Mouse (Mus musculus) heart, embryonic 16.5 days (tissue): ENCODE results near the gene Gm10309. TPM values are rescaled to one million over a fixed set of nuclear protein-coding genes. Genes with fewer than 3 reads are reported as not detected.

Experiments
- ATAC-seq: fragments of 200-750 bp; cut with Nextera tagmentation; replicated peaks from 2 replicates; pipeline ENCODE4 v1.8.0; 2017; ENCODE audit warnings: moderate number of reproducible peaks; ENCODE audit not compliant: insufficient read depth, low FRiP score; ENCODE audit errors: extremely low read depth
- H3K27ac ChIP-seq: fragments of 300-500 bp; sonication (generic); 2 replicates; pipeline ENCODE4 v1.5.1; 2014; ENCODE audit warnings: mild to moderate bottlenecking, low read length, control low read depth, moderate library complexity
- H3K27me3 ChIP-seq: fragments of 300-500 bp; sonication (generic); 2 replicates; pipeline ENCODE4 v1.6.1; 2014; ENCODE audit warnings: low read length, mixed read lengths; ENCODE audit not compliant: control insufficient read depth, insufficient read depth
- H3K36me3 ChIP-seq: fragments of 300-500 bp; sonication (generic); 2 replicates; pipeline ENCODE4 v1.6.1; 2014; ENCODE audit not compliant: control insufficient read depth, insufficient read depth
- H3K4me1 ChIP-seq: fragments of 300-500 bp; sonication (generic); 2 replicates; pipeline ENCODE4 v1.6.1; 2014; ENCODE audit warnings: low read length, mixed read lengths; ENCODE audit not compliant: control insufficient read depth, insufficient read depth
- H3K4me2 ChIP-seq: fragments of 300-500 bp; sonication (generic); 2 replicates; pipeline ENCODE4 v1.6.1; 2014; ENCODE audit warnings: low read depth, mild to moderate bottlenecking, control low read depth, low read length
- H3K4me3 ChIP-seq: fragments of 300-500 bp; sonication (generic); 2 replicates; pipeline ENCODE4 v1.5.1; 2014; ENCODE audit warnings: mild to moderate bottlenecking, control low read depth, low read length
- H3K9ac ChIP-seq: fragments of 300-500 bp; sonication (generic); 2 replicates; pipeline ENCODE4 v1.6.1; 2014; ENCODE audit warnings: low read length, control low read depth
- H3K9me3 ChIP-seq: fragments of 300-500 bp; sonication (generic); replicated peaks from 2 replicates; pipeline ENCODE4 v1.6.1; 2016; ENCODE audit warnings: low read length; ENCODE audit not compliant: control insufficient read depth
- WGBS: fragments of 180-500 bp; shearing (Covaris S2); extraction: QIAGEN DNeasy Blood & Tissue Kit; methylation state at CpG from one replicate; pipeline ENCODE4 v1.1.7; 2014; 5-methylcytosine and 5-hydroxymethylcytosine counted together
- polyA plus RNA-seq: library from polyadenylated mRNA; unstranded; fragments of >200 nt; fragmentation: Nextera tagmentation; extraction: Ambion mirVana; gene quantifications from 2 replicates; pipeline ENCODE4 v1.2.1, GENCODE M21; 2015

Gene Gm10309
- polyA plus RNA-seq, 1 experiment from 2014 or later = 0.16 TPM

GRCm38 (mm10) chr17:86460645-86461430, 44.2 kb downstream of the Gm10309 start:
- Histone ChIP-seq H3K9ac (no peak overlapping the region), H3K27me3 (no peaks in the 10 kb centered on the region), H3K36me3 (no peaks in the 10 kb centered on the region), H3K4me3 (no peak overlapping the region), H3K4me2 (no peak overlapping the region), H3K27ac (peak overlapping the region; percentile 2; the same call in 1 of the 2 replicates), H3K4me1 (peaks cover 20% of the 10 kb centered on the region), H3K9me3 (no peaks in the 10 kb centered on the region)
- WGBS = 66% methylated on average over 17 of the region's 17 CpGs
- ATAC-seq = no peak

DNA sequence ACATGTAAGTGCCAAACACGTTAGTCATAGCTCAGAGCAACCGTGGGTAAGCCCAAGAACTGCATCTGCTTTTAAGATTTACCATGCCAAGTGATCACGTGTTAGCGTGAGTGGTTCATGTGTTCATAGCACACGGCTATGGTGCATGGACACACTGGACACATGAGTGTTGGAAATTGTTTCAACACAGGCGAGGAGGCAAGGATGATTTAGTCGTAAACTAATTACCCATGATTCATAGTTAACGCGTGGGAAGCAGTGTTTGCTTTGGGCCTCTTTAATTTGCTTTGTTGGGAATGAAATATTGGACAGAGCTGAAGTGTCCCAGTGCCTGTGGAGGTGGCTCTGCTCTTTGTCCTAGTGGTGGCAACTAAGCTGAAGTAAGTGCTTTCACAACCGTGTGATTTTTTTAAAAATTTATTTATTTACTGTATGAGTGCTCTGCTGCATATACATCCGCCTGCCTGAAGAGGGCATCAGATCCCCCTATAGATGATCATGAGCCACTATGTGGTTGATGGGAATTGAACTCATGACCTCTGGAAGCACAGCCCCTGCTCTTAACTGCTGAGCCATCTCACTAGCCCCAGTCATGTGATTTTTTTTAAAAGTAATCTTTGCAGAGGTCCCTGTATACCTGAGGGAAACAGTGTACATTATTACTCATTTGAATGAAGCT, 46.6 kb downstream of the Gm10309 start:
- no peaks in the 10 kb centered on the region for H3K9me3 ChIP-seq
- no peaks in the 10 kb centered on the region for H3K27me3 ChIP-seq
- ATAC-seq = no peak
- peaks cover 20% of the 10 kb centered on the region for H3K4me1 ChIP-seq
- no peak overlapping the region for H3K4me2 ChIP-seq
- no peak overlapping the region for H3K9ac ChIP-seq
- H3K4me3 ChIP-seq = no peak overlapping the region
- H3K36me3 ChIP-seq = no peaks in the 10 kb centered on the region
- 86% methylated on average over 11 of the region's 11 CpGs for WGBS
- H3K27ac ChIP-seq = no peak overlapping the region

DNA sequence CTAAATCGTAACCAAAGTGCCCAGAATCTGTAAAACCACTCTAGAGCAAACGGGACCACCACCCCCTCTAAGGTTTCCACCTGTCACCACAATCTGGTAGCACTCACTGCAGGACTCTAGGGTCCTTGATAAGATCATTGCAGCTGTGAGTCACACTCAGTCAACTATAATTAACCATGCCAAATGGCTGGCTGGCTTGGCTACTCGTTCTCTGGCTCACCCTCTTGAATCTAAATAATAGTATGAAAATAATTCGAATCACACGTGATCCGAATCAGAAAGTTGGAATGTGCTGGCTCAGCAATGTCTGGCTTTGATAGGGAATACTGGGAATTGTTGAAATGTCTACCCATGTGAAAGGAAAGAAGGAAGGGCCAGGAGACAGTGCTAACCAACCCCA, 48.5 kb downstream of the Gm10309 start:
- peaks cover 20% of the 10 kb centered on the region for H3K4me1 ChIP-seq
- no peaks in the 10 kb centered on the region for H3K36me3 ChIP-seq
- H3K9ac ChIP-seq = no peak overlapping the region
- no peaks in the 10 kb centered on the region for H3K27me3 ChIP-seq
- no peaks in the 10 kb centered on the region for H3K9me3 ChIP-seq
- WGBS = 28% methylated on average over 6 of the region's 6 CpGs
- no peak overlapping the region for H3K4me3 ChIP-seq
- peak overlapping the region; percentile 60 for H3K27ac ChIP-seq
- ATAC-seq = peak; percentile 82
- no peak overlapping the region for H3K4me2 ChIP-seq

GRCm38 (mm10) chr17:86454351-86454706, 50.7 kb downstream of the Gm10309 start:
- peaks cover 10% of the 10 kb centered on the region for H3K4me1 ChIP-seq
- H3K9me3 ChIP-seq = no peaks in the 10 kb centered on the region
- 83% methylated on average over 3 of the region's 3 CpGs for WGBS
- ATAC-seq = no peak
- H3K4me2 ChIP-seq = no peak overlapping the region
- H3K9ac ChIP-seq = no peak overlapping the region
- H3K27ac ChIP-seq = no peak overlapping the region
- no peaks in the 10 kb centered on the region for H3K27me3 ChIP-seq
- no peaks in the 10 kb centered on the region for H3K36me3 ChIP-seq
- H3K4me3 ChIP-seq = no peak overlapping the region

- H3K4me2 ChIP-seq = no peak overlapping the region
- H3K9me3 ChIP-seq = no peaks in the 10 kb centered on the region
- no peaks in the 10 kb centered on the region for H3K36me3 ChIP-seq
- ATAC-seq = no peak
- 84% methylated on average over 14 of the region's 14 CpGs for WGBS
- no peak overlapping the region for H3K4me3 ChIP-seq
- H3K27ac ChIP-seq = no peak overlapping the region
- H3K27me3 ChIP-seq = no peaks in the 10 kb centered on the region
- H3K4me1 ChIP-seq = peaks cover 10% of the 10 kb centered on the region
- no peak overlapping the region for H3K9ac ChIP-seq
These were observed 51.2 kb downstream of the Gm10309 start for GRCm38 (mm10) chr17:86453673-86454350.

GRCm38 (mm10) chr17:86452934-86453333, 52.1 kb downstream of the Gm10309 start:
- Histone ChIP-seq H3K4me2 (no peak overlapping the region), H3K4me3 (no peak overlapping the region), H3K27me3 (no peaks in the 10 kb centered on the region), H3K9ac (no peak overlapping the region), H3K27ac (no peak overlapping the region), H3K36me3 (no peaks in the 10 kb centered on the region), H3K9me3 (no peaks in the 10 kb centered on the region), H3K4me1 (peaks cover 10% of the 10 kb centered on the region)
- 90% methylated on average over 4 of the region's 4 CpGs for WGBS
- no peak for ATAC-seq

Other genes starting within 250 kb of the Gm10309 start
- gene Epas1, start 248.5 kb upstream of the Gm10309 start, polyA plus RNA-seq = 7.9 and 8.2 TPM in 2 replicates